Mouse (Mus musculus) hindbrain, embryonic 12.5 days (tissue): Measurements from ENCODE around the gene Vtcn1. TPM values are rescaled to one million over a fixed set of nuclear protein-coding genes. Genes with fewer than 3 reads are reported as not detected.
A peak's percentile ranks its signal among the peaks of the same experiment; 100 is the strongest.

Experiments used
- ATAC-seq: fragments of 200-750 bp; cut with Nextera tagmentation; 2 replicates; pipeline ENCODE4 v1.8.0; 2017; ENCODE audit warnings: moderate TSS enrichment; ENCODE audit not compliant: low FRiP score
- H3K27ac ChIP-seq: fragments of 300-500 bp; sonication (generic); 2 replicates; pipeline ENCODE4 v1.5.1; 2016; ENCODE audit warnings: mild to moderate bottlenecking
- H3K27me3 ChIP-seq: fragments of 300-500 bp; sonication (generic); 2 replicates; pipeline ENCODE4 v1.6.1; 2016; ENCODE audit warnings: mild to moderate bottlenecking
- H3K36me3 ChIP-seq: fragments of 300-500 bp; sonication (generic); 2 replicates; pipeline ENCODE4 v1.6.1; 2016; ENCODE audit warnings: mild to moderate bottlenecking
- H3K4me1 ChIP-seq: fragments of 300-500 bp; sonication (generic); 2 replicates; pipeline ENCODE4 v1.6.1; 2016
- H3K4me2 ChIP-seq: fragments of 300-500 bp; sonication (generic); replicated peaks from 2 replicates; pipeline ENCODE4 v1.6.1; 2016; ENCODE audit warnings: mild to moderate bottlenecking
- H3K4me3 ChIP-seq: fragments of 300-500 bp; sonication (generic); 2 replicates; pipeline ENCODE4 v1.5.1; 2016; ENCODE audit warnings: mild to moderate bottlenecking
- H3K9ac ChIP-seq: fragments of 300-500 bp; sonication (generic); 2 replicates; pipeline ENCODE4 v1.6.1; 2016; ENCODE audit warnings: mild to moderate bottlenecking, moderate library complexity
- H3K9me3 ChIP-seq: fragments of 300-500 bp; sonication (generic); replicated peaks from 2 replicates; pipeline ENCODE4 v1.6.1; 2016; ENCODE audit warnings: mild to moderate bottlenecking
- WGBS: fragments of 180-500 bp; shearing (Covaris S2); methylation state at CpG from one replicate; pipeline ENCODE4 v1.1.7; 2016; 5-methylcytosine and 5-hydroxymethylcytosine counted together
- polyA plus RNA-seq: library from polyadenylated mRNA; unstranded; fragments of >200 nt; fragmentation: Nextera tagmentation; extraction: Ambion mirVana; gene quantifications from 2 replicates; pipeline ENCODE4 v1.2.1, GENCODE M21; 2016

Vtcn1 gene
- polyA plus RNA-seq, 1 experiment from 2014 or later: 0.15 TPM

DNA sequence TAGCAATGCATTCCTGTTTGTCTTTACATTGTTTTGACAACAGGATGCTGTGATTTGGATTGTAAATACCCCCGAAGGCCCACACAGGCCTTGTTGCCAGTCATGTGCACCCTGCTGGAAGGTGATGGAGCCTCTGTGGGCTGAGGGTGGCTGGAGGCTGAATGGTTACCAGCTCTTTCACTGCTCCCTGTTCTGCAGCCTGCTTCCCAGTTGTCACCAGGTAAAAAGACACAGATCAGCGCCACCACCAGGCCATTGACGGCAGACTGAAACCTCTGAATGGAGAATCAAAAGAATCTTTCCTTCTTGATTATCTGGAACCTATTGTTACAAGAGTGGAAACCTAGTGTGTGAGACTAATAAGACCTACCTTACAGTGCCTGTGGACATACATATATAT lies 81.7 kb downstream of the Vtcn1 start:
- Histone ChIP-seq H3K4me3 (no peak overlapping the region), H3K4me1 (no peaks in the 10 kb centered on the region), H3K27ac (no peak overlapping the region), H3K36me3 (no peaks in the 10 kb centered on the region), H3K9me3 (no peaks in the 10 kb centered on the region), H3K9ac (no peak overlapping the region), H3K27me3 (no peaks in the 10 kb centered on the region), H3K4me2 (no peak overlapping the region)
- WGBS: 28% methylated on average over 3 of the region's 3 CpGs
- ATAC-seq: no peak

DNA sequence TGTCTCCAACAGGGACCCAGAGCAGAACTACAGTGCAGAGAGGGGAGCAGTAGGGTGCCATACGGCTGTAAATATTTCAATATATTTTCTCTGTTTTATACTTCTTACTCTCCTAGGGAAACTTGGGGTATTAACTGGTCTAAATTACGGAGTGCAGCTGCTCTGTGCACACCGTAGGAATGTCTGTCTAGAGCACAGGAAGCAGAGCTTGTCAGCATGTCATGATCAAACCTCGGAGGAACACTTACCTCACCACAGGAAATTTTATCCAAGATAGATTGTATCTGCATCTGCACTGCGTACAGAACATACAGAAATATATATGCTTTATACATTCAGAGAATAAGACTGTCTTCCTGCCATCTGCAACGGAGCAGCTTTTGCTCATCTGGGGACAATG lies 83.3 kb downstream of the Vtcn1 start:
- Histone ChIP-seq H3K27ac (no peak overlapping the region), H3K36me3 (no peaks in the 10 kb centered on the region), H3K4me2 (no peak overlapping the region), H3K9me3 (no peaks in the 10 kb centered on the region), H3K9ac (no peak overlapping the region), H3K4me1 (no peaks in the 10 kb centered on the region), H3K27me3 (no peaks in the 10 kb centered on the region), H3K4me3 (no peak overlapping the region)
- ATAC-seq: no peak
- WGBS: 65% methylated on average over 6 of the region's 6 CpGs

DNA sequence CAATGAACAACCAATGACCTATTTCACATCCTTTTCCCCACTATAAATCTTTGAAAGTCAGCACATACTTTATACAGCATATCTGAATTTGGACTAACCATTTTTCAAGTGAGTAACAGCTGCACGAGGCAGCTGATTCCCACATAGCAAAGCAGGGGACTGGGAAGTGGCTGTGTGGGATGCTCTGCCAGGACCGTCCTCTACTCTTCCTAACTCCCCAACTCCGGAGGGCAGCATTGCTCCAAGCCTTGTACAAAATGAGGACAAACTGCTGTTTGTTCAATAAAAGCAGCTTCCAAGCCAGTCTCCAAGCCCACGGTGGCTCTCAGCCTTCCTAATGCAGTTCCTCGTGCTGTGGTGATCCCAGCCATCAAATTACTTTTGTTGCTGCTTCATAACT lies 85.4 kb downstream of the Vtcn1 start:
- no peak for ATAC-seq
- H3K4me3 ChIP-seq: no peak overlapping the region
- 62% methylated on average over 5 of the region's 5 CpGs for WGBS

DNA sequence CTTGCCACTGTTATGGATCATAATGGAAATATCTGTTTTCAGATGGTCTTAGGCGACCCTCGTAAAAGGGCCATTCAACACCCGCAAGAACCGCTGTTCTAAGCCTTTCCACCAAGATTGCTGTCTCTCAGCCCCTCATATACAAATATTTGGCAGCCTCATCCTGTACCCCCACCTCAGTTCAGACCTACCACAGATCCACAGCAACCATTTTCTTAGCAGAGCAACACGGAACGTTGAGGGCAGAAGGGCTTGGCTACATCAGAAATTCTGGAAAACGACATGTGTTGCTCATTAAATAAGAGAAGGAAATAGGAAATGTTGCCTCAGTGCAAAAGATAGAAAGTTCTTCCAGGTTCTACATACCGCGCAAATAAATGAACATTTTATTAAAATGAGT lies 85.8 kb downstream of the Vtcn1 start:
- Histone ChIP-seq H3K36me3 (no peaks in the 10 kb centered on the region), H3K27ac (no peak overlapping the region), H3K9me3 (no peaks in the 10 kb centered on the region), H3K27me3 (no peaks in the 10 kb centered on the region), H3K4me1 (no peaks in the 10 kb centered on the region), H3K4me2 (no peak overlapping the region), H3K4me3 (no peak overlapping the region), H3K9ac (no peak overlapping the region)
- WGBS: 81% methylated on average over 9 of the region's 9 CpGs
- no peak for ATAC-seq

More for the DNA sequence above, 85.4 kb downstream of the Vtcn1 start:
- no peaks in the 10 kb centered on the region for H3K4me1 ChIP-seq
- H3K27me3 ChIP-seq: no peaks in the 10 kb centered on the region
- H3K27ac ChIP-seq: no peak overlapping the region
- H3K9me3 ChIP-seq: no peaks in the 10 kb centered on the region
- H3K4me2 ChIP-seq: no peak overlapping the region
- H3K9ac ChIP-seq: no peak overlapping the region
- H3K36me3 ChIP-seq: no peaks in the 10 kb centered on the region

DNA sequence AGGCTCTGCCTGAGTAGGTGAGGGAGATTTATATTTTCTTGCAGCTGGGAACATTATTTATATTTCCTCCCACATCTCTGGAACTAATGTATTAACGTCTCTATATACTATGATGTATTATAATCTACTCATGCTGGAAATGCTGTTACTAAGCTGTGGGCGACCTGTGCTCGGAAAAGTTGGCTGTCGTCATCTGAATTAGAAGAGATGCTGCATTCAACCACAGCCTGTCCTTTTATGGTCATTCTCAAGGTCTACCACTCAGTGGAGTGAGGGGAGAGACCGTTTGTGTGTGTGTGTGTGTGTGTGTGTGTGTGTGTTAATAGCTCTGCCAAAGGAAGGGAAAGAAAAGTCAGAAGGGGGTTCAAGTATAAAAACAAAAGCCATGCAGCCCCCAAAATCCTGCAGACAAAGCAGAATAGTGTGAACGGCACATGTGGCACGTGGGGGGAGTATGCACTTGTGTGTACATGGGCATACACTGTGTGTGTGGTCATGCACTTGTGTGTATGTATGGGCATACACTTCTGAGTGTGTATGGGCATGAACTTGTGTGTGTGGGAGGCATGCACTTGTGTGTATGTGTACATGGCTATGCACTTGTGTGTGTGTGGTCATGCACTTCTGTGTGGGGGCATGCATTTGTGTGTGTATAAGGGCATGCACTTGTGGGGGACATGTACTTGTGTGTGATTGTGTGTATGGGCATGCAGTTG lies 86.4 kb downstream of the Vtcn1 start:
- Histone ChIP-seq H3K4me1 (no peaks in the 10 kb centered on the region), H3K9ac (no peak overlapping the region), H3K27me3 (no peaks in the 10 kb centered on the region), H3K36me3 (no peaks in the 10 kb centered on the region), H3K9me3 (no peaks in the 10 kb centered on the region), H3K4me2 (no peak overlapping the region), H3K27ac (no peak overlapping the region), H3K4me3 (no peak overlapping the region)
- ATAC-seq: no peak
- WGBS: 69% methylated on average over 7 of the region's 7 CpGs

DNA sequence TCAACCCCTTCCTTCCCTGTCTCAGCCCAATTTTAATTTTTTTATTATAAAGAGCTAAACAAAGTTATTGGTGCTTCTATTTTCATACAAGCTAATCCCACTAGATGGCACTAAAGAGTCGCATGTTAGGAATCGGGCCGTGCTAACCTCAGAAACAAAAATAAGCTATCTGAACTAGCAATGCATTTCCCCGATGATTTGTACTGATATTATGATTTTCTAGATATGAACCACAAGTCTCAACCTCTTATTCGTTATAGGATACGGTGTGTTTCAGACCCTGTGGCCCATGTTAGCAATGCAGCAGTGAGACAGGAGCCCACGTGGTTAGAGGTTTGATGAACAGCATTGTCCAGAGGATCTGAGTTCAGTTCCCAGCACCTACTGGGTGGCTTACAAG lies 91.6 kb downstream of the Vtcn1 start:
- no peak overlapping the region for H3K27ac ChIP-seq
- no peaks in the 10 kb centered on the region for H3K36me3 ChIP-seq
- ATAC-seq: no peak
- no peaks in the 10 kb centered on the region for H3K27me3 ChIP-seq
- H3K4me2 ChIP-seq: no peak overlapping the region
- H3K9me3 ChIP-seq: no peaks in the 10 kb centered on the region
- 20% methylated on average over 7 of the region's 7 CpGs for WGBS
- H3K4me3 ChIP-seq: no peak overlapping the region
- H3K9ac ChIP-seq: no peak overlapping the region
- H3K4me1 ChIP-seq: peaks cover 6% of the 10 kb centered on the region

DNA sequence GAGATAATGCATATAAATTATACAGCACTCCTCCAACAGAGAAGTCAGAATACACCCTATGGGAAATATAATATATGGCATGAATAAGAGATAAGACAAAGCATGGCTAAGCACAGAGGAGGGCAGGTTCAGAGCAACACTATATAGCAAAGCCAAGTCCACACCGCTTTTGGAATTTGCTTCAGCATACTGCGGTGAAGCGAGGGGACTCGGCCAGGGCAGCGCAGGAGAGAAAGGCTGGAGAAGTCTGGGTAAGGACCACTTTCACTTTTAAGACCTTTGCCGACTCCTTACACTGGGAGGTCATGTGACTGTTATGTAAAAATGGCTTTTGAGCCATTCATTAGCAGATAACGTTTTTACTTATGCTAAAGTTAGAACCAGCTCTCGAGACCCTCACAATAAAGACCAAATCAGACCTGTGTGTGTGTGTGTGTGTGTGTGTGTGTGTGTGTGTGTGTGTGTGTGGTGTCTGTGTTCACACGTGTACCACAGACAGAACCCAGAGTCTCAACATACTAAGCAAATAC lies 95.4 kb downstream of the Vtcn1 start:
- H3K27me3 ChIP-seq: no peaks in the 10 kb centered on the region

DNA sequence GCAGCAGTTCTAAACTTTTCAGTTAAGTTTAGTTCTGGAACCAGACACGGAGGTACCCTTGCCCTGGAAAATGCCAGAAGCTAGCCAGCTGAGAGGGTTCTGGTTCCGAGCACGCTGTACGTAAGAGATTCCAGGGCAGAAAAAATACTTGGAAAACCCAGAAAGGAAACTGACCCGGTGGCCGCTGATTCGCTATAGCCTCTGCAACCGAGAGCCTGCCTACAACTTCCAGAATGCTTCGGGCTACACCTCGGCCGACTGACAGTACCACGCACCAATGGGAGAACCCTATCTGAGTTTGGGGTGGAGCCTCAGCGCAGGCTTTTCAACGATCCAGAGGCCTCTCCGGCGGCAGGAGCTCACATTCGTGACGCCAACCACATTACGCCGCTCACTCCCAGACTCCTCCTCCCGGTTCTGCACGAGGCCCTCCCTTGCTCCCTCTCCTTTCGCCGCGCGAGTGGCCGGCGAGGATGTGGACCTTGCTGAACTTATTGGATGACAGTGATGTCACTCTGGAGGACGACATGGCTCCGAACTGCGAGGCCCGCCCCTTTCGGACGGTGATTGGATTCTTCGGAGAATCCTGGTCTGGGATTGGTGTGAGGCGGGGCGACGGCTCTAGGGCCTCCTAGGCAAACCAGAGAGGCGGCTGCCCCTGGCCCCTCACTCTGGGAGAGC lies 96.7 kb downstream of the Vtcn1 start, which contains the start of gene Trim45:
TSS of gene Trim45 (plus strand) at position 378 of the 681 bp plus-strand sequence.
- Histone ChIP-seq H3K4me3 (peak within 1 kb of the TSS; percentile 62), H3K4me2 (peak within 1 kb of the TSS; percentile 67), H3K27me3 (no peaks in the 10 kb centered on the region), H3K4me1 (peaks cover 39% of the 10 kb centered on the region), H3K9me3 (no peaks in the 10 kb centered on the region), H3K27ac (peak within 1 kb of the TSS; percentile 81), H3K9ac (peak within 1 kb of the TSS; percentile 78), H3K36me3 (peaks cover 12% of the 10 kb centered on the region)
- WGBS: under 1% methylated on average over 39 of the region's 39 CpGs
- ATAC-seq: peak; percentile 99

More for the DNA sequence above, 95.4 kb downstream of the Vtcn1 start:
- no peaks in the 10 kb centered on the region for H3K9me3 ChIP-seq
- peaks cover 9% of the 10 kb centered on the region for H3K36me3 ChIP-seq
- 82% methylated on average over 9 of the region's 9 CpGs for WGBS
- H3K9ac ChIP-seq: no peak overlapping the region
- no peak overlapping the region for H3K4me2 ChIP-seq
- peaks cover 31% of the 10 kb centered on the region for H3K4me1 ChIP-seq
- no peak overlapping the region for H3K27ac ChIP-seq
- no peak overlapping the region for H3K4me3 ChIP-seq
- ATAC-seq: no peak

DNA sequence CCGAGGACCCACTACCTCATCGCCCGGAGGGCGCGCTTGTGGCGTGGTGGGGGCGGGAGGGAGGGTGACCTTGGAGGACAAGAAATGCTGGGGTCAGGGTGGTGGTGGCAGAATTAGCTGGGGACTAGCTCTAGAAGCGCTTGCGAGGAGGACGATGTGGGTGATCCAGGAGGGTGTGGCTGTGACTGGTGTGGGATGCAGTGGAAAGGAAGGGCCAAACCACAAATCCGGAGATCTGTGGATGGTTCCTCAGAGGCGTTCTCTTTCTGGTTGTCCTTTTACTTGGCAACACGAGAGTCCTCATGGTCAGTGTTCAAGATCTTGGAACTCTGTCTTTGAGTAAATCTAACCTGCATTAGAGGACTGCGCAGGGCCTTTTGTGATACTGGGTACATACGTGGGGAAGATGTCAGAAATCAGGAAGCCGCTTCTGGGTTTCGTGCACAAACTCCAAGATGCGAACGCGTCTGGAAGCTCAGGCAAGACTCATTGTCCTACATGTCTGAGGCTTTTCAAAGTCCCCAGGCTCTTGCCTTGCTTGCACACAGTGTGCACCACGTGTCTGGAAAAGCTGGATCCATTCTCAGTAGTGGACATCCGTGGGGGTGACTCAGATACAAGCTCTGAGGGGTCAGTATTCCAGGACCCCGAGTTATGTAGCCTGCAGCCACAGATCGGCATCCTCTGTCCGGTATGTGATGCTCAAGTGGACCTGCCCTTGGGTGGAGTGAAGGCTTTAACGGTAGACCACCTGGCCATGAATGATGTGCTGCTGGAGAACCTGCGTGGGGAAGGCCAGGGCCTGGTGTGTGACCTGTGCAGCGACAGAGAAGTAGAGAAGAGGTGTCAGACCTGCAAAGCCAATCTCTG lies 97.5 kb downstream of the Vtcn1 start:
- Histone ChIP-seq H3K27ac (peak overlapping the region; percentile 81), H3K27me3 (no peaks in the 10 kb centered on the region), H3K36me3 (peaks cover 14% of the 10 kb centered on the region), H3K9ac (peak overlapping the region; percentile 78), H3K9me3 (no peaks in the 10 kb centered on the region), H3K4me1 (peaks cover 41% of the 10 kb centered on the region), H3K4me3 (peak overlapping the region; percentile 62), H3K4me2 (peak overlapping the region; percentile 67)
- 38% methylated on average over 28 of the region's 28 CpGs for WGBS
- peak; percentile 66 for ATAC-seq

DNA sequence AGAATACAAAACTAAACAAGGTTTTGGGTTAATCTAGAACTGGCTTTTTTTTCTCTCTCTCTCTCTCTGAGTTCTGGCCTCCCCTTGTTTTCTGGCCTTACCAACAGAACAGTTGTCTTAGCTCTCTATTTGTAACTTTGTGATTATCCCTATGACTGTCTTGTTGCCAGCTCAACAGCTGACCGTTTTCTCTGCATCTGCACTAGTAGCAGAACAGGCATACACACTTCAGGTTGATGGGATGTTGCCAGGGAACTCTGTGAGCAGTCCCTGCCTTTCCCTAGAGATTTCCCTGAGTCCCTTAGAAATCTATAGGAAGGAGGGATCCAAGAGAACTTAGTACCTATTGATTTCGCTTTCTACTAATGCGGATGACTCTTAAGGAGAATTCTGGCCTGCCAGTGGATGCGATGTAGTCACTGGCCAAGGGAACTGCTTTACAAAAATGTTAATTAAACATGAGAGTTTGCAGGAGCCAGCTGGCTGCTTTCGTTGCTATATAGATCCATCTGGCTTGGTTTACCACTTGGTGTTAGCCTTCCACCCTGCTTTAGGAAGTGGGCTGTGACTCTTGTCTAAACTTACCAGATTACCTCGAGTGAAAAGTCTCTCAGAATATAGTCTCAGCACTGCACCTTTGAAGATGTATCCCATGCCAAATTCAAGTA lies 98.9 kb downstream of the Vtcn1 start:
- peaks cover 29% of the 10 kb centered on the region for H3K36me3 ChIP-seq
- no peak overlapping the region for H3K27ac ChIP-seq
- H3K4me1 ChIP-seq: peaks cover 41% of the 10 kb centered on the region
- 81% methylated on average over 6 of the region's 6 CpGs for WGBS
- no peaks in the 10 kb centered on the region for H3K9me3 ChIP-seq
- H3K9ac ChIP-seq: no peak overlapping the region
- no peak overlapping the region for H3K4me2 ChIP-seq
- ATAC-seq: no peak
- H3K27me3 ChIP-seq: no peaks in the 10 kb centered on the region
- H3K4me3 ChIP-seq: no peak overlapping the region

DNA sequence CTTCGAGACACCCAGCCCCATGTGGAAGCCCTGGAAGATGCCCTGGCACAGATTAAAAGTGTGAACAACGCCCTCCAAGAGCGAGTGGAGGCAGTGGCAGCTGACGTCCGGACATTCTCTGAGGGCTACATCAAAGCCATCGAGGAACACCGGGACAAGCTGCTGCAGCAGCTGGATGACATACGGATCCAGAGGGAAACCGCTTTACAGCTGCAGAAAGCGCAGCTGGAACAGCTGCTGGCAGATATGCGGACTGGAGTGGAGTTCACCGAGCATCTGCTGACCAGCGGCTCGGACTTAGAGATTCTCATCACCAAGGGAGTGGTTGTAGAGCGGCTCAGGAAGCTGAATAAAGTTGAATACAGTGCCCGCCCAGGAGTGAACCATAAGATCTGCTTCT lies 99.9 kb downstream of the Vtcn1 start:
- Histone ChIP-seq H3K36me3 (peaks cover 37% of the 10 kb centered on the region), H3K27me3 (no peaks in the 10 kb centered on the region), H3K4me3 (no peak overlapping the region), H3K9ac (no peak overlapping the region), H3K4me1 (peaks cover 41% of the 10 kb centered on the region), H3K27ac (no peak overlapping the region), H3K4me2 (no peak overlapping the region), H3K9me3 (no peaks in the 10 kb centered on the region)
- ATAC-seq: no peak
- WGBS: 83% methylated on average over 16 of the region's 16 CpGs
